Mouse (Mus musculus) heart, adult 18-20 months (tissue): ENCODE measurements around the gene Vkorc1l1. TPM values are rescaled to one million over a fixed set of nuclear protein-coding genes. Genes with fewer than 3 reads are reported as not detected.

Experiments used
- DNase-seq, 2 experiments: peaks; one replicate each; pipeline ENCODE4 v3.0.0; 2021 to 2022; ENCODE audit warnings: mixed read lengths in 1 of 2
- total RNA-seq, 2 experiments: library from RNA; stranded (reverse); gene quantifications; 2 replicates each; pipeline ENCODE4 v1.2.3; 2021

The Vkorc1l1 gene
- total RNA-seq, 2 experiments from 2014 or later = 14.6 to 18.4 TPM

- DNase-seq = peak; percentile 31 to 41
These were observed 536 bp downstream of the Vkorc1l1 start for GRCm38 (mm10) chr5:129942073-129942939.

DNA sequence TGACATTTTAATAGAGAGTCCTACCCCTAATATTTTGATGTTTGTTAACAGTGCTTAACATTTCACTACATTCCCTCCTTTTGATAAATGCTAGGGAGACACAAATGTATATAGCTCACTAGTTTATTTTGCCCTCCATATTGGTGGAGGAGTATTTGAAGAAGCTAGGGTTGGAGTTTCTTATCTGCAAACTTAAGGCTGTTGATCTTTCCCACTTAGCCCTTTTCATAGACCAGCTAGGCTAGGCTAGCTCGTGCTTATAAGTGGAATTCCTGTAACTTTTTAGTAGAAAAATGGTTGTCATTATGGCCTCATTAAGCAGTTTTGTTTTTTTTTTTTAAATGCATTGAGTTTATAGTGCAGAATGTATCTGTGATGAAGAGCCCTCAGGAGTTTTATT, 1.6 kb downstream of the Vkorc1l1 start:
- no peak for DNase-seq

DNA sequence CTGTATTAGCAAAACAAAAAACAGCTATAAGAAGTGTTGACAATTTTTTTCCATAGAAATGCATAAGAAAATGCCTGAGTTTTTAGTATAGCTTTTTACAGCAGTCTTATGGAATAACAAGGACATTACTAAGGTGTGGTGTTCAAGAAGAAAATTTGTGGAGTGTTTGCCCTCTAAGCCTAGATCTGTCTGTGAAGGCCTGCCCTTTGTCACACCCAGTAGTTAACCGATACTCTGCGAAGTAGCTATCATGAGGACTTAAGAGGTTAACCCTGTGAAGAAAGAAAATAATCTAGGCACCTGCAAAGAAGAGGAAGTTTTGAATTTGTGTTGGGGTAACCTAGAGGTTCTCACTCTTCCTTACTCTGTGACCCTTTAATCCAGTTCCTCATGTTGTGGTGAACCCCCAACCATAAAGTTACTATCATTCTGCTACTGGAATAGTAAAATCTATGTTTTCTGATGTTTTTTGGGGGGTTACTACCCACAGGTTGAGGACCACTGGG, 5.8 kb downstream of the Vkorc1l1 start:
- DNase-seq = no peak

GRCm38 (mm10) chr5:129952143-129952542, 10.4 kb downstream of the Vkorc1l1 start:
- DNase-seq = no peak

GRCm38 (mm10) chr5:129954473-129955254, 12.9 kb downstream of the Vkorc1l1 start:
- peak; percentile 26 to 43 for DNase-seq

DNA sequence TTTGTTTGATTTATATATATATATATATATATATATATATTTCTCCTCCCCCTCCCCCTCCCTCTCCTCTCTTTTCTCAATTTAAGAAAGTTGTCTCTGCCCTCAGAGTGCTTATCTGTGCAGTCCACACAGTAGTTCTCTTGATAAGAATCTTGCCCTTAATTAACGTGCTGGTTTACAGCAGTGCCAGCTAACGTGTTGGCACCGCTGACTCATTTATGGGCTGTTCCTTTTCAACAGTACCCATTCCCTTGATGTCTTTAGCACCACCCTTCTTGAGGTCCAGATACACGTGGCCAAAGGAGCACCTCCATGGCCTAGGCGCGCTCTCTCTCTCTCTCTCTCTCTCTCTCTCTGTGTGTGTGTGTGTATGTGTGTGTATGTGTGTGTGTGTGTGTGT, 14.0 kb downstream of the Vkorc1l1 start:
- no peak for DNase-seq

GRCm38 (mm10) chr5:129963224-129963623, 21.5 kb downstream of the Vkorc1l1 start:
- no peak for DNase-seq

GRCm38 (mm10) chr5:129966448-129966847, 24.7 kb downstream of the Vkorc1l1 start:
- no peak for DNase-seq

DNA sequence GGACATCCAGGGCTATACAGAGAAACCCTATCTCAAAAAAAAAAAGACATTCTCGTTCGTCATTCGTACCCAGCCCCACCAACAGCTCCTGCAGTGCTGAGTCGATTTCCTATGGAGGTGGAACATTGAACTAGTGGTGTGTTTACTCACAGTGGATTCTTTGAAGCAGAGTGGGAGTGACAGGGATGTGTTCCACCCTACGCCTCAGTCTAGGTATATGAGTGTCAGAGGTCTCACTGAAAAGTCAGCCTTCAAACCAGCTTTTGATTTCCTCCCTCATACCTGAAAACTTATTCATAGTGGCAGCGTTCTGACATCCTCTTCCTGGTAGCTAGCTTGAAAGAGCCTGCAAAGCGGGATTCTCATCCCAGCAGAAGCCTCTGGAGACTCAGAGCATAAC, 26.6 kb downstream of the Vkorc1l1 start:
- DNase-seq = no peak

- peak; percentile 13 to 48 for DNase-seq
These were observed 29.7 kb downstream of the Vkorc1l1 start for GRCm38 (mm10) chr5:129971491-129971890.

GRCm38 (mm10) chr5:129974354-129974753, 32.6 kb downstream of the Vkorc1l1 start:
- DNase-seq = no peak

DNA sequence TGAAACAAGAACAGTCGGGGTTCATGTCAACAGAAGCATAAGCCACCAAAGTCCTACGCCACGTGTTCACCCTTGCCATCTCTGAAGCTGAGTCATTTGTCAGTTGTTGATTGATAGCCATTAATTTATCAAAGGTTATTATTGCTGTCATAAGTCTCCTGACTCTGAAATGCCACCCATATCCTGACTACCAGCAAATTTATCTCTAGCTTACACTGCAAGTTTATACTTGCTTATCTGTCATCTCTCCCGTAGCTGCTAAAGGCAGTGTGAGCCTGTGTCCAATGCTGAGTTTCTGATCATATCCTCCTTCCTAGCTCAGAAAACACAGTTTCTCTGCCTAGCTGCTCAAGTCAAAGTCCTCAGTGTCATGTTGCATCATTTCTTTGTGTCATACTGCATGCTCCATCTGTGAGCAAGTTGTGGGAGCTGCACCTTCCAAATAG, 33.1 kb downstream of the Vkorc1l1 start:
- no peak for DNase-seq

GRCm38 (mm10) chr5:129977768-129978167, 36.0 kb downstream of the Vkorc1l1 start:
- DNase-seq = no peak

GRCm38 (mm10) chr5:129978608-129979007, 36.8 kb downstream of the Vkorc1l1 start:
- DNase-seq = no peak

DNA sequence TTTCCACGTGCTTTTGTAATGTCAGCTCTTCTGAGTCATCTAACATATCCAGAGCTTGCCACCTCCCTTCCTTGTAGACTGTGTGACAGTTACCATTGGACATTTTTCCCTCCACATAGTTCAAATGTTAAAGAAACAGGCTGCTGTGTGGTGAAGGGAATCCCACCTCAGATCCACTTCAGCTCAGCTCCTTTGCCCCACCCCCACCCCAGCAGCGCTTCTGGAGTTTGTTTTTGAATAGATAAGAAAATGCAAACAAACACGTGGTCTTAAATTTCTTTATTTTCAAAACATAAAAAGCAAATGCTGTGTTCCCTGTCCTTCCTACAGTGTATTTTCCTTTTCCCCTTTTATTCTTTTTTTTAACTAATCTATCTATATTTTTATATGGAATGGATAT, 38.4 kb downstream of the Vkorc1l1 start:
- DNase-seq = no peak

DNA sequence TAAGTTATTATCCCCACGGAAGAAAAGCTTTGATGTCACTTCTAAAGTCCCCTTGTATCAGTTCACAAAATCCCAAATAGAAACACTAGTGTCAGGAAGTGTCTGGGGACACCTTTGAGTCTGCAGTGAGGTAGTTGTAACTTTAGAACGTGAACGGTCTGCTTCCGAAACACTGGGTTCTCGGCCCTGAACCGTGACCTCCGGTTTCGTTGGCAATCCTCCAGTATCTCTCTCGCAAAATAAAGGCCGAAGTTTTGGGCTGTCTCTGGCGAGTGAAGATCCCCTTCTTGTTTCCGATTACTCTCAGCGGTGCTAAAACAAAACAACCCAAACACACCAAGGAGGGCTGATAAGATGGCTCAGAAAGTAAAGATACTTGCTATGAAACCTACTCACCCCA, 47.6 kb downstream of the Vkorc1l1 start:
- DNase-seq = no peak

- no peak for DNase-seq
These were observed 50.1 kb downstream of the Vkorc1l1 start for GRCm38 (mm10) chr5:129991898-129992297.

GRCm38 (mm10) chr5:129993374-129993773, 51.6 kb downstream of the Vkorc1l1 start:
- DNase-seq = no peak

DNA sequence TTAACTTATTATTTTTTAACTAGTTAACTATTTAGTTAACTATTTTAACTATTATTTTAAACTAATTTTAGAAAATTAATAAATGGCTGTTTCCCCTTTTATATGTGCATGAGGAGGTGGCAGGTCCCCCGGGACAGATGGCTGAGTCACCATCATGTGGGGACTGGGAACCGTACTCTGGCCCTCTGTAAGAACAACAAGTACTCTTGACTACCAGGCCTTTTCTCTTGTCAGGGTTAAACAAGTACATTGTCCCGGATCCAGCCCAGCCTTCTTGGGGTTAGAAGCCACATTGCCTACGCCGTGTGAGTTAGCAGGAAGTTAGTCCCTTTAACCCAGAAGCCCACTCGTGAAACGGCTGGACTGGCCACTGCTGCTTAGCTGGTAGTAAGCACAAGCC, 53.2 kb downstream of the Vkorc1l1 start:
- DNase-seq = peak in 1 of 2 experiments; percentile 11

DNA sequence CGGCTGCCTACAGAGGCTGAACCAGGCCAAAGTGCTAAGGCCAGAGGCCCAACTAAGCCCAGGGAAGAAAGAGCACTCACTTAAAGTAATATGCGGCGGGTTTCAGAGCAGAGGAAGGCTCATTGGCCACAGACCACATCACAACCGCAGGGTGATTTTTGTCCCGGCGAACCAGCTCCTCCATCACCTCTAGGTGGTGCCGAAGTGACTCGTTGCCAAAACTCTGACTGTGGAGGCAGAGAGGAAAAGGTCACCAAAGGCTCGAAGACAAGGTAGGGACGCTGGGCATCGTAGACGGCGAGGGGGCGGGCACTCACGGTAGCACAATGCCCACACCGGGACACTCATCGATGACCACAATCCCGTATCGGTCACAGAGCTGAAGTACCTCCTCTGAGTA, 55.9 kb downstream of the Vkorc1l1 start:
- no peak for DNase-seq

DNA sequence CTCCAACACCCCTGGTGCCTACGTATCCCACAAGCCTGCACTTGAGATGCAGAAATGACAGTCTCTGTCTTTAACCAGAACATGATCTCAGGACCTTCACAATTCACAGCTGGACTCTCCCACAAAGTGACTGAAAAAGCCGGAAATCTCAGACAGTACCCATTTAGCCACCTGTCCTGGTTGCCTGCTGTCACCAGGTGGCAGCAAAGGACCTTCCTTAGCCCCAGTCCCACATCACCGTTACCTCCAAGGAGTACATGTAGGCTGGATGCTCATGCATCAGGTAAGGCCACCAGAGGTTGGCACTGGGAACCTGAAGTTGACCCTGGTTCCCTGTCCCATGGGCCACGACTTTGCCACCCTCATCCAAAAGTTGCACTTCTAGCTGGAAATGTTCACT, 57.3 kb downstream of the Vkorc1l1 start:
- peak; percentile 45 to 61 for DNase-seq

DNA sequence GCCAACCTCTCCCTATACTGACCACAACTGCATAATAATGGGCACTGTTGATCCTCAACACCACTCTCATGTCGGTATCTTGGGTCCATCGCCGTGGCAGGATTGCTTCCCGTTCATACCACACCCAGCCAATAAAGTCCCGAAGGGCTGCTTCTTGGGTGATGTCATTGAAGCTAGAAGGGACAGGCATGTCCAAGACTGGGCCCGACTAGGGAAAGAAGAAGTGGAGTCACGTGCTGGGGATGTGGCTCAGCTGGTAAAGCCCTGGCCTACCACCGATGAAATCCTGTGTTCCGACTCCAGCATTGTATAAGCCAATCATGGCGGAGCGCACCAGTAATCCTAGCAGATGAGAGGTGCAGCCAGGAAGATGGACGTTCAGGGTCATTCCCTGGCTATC, 59.0 kb downstream of the Vkorc1l1 start:
- DNase-seq = peak; percentile 39 to 74
